Mouse (Mus musculus) stomach, postnatal 0 days (tissue): ENCODE measurements around the gene Olfml2a. TPM values are rescaled to one million over a fixed set of nuclear protein-coding genes. Genes with fewer than 3 reads are reported as not detected.

ENCODE experiments used
- ATAC-seq: fragments of 200-750 bp; cut with Nextera tagmentation; 2 replicates; pipeline ENCODE4 v1.8.0; 2017; ENCODE audit not compliant: low FRiP score, low TSS enrichment
- DNase-seq: peaks from one replicate; pipeline ENCODE4 v3.0.0-alpha.2; 2016; ENCODE audit warnings: low spot score
- H3K27ac ChIP-seq: fragments of 300-500 bp; sonication (generic); replicated peaks from 2 replicates; pipeline ENCODE4 v1.5.1; 2014; ENCODE audit warnings: mild to moderate bottlenecking, control low read depth
- H3K27me3 ChIP-seq: fragments of 300-500 bp; sonication (generic); 2 replicates; pipeline ENCODE4 v1.6.1; 2014; ENCODE audit warnings: low read length; ENCODE audit not compliant: control insufficient read depth, insufficient read depth
- H3K36me3 ChIP-seq: fragments of 300-500 bp; sonication (generic); 2 replicates; pipeline ENCODE4 v1.6.1; 2014; ENCODE audit warnings: low read length, mixed read lengths; ENCODE audit not compliant: control insufficient read depth, insufficient read depth
- H3K4me1 ChIP-seq: fragments of 300-500 bp; sonication (generic); replicated peaks from 2 replicates; pipeline ENCODE4 v1.6.1; 2014; ENCODE audit warnings: antibody characterized with exemption; ENCODE audit not compliant: control insufficient read depth, insufficient read depth
- H3K4me2 ChIP-seq: fragments of 300-500 bp; sonication (generic); replicated peaks from 2 replicates; pipeline ENCODE4 v1.6.1; 2014; ENCODE audit warnings: low read depth, mild to moderate bottlenecking, control low read depth, moderate library complexity
- H3K4me3 ChIP-seq: fragments of 300-500 bp; sonication (generic); 2 replicates; pipeline ENCODE4 v1.5.1; 2014; ENCODE audit warnings: low read depth, low read length, control low read depth
- H3K9ac ChIP-seq: fragments of 300-500 bp; sonication (generic); 2 replicates; pipeline ENCODE4 v1.6.1; 2014; ENCODE audit warnings: mild to moderate bottlenecking, low read length, control low read depth, mixed read lengths
- H3K9me3 ChIP-seq: fragments of 300-500 bp; sonication (generic); 2 replicates; pipeline ENCODE4 v1.6.1; 2016; ENCODE audit warnings: low read length; ENCODE audit not compliant: control insufficient read depth
- CTCF ChIP-seq: IDR thresholded peaks from 2 replicates; pipeline ENCODE4 v1.5.1; 2016; ENCODE audit warnings: antibody characterized with exemption, low read depth, mild to moderate bottlenecking, moderate library complexity
- EP300 ChIP-seq: optimal IDR thresholded peaks from 2 replicates; pipeline ENCODE3; 2016; ENCODE audit warnings: antibody characterized with exemption
- WGBS: fragments of 180-500 bp; shearing (Covaris S2); extraction: QIAGEN DNeasy Blood & Tissue Kit; methylation state at CpG from one replicate; pipeline ENCODE4 v1.1.7; 2014; 5-methylcytosine and 5-hydroxymethylcytosine counted together
- polyA plus RNA-seq: library from polyadenylated mRNA; unstranded; fragments of >200 nt; fragmentation: Nextera tagmentation; extraction: Ambion mirVana; gene quantifications from 2 replicates; pipeline ENCODE4 v1.2.1, GENCODE M21; 2015

Olfml2a gene
- polyA plus RNA-seq, 1 experiment from 2014 or later, result 2.7 TPM

GRCm38 (mm10) chr2:38983456-38983855 is 51.7 kb downstream of the Olfml2a start:
- H3K9ac ChIP-seq, result no peak overlapping the region
- no peak for TF ChIP-seq EP300
- peak; percentile 47 for TF ChIP-seq CTCF
- H3K36me3 ChIP-seq, result no peaks in the 10 kb centered on the region
- ATAC-seq, result no peak
- H3K4me1 ChIP-seq, result no peaks in the 10 kb centered on the region
- WGBS, result 92% methylated on average over 2 of the region's 2 CpGs
- no peak for DNase-seq
- no peaks in the 10 kb centered on the region; the same call in 1 of the 2 replicates for H3K9me3 ChIP-seq
- H3K4me2 ChIP-seq, result no peak overlapping the region
- no peak overlapping the region for H3K4me3 ChIP-seq
- no peak overlapping the region for H3K27ac ChIP-seq
- H3K27me3 ChIP-seq, result no peaks in the 10 kb centered on the region

DNA sequence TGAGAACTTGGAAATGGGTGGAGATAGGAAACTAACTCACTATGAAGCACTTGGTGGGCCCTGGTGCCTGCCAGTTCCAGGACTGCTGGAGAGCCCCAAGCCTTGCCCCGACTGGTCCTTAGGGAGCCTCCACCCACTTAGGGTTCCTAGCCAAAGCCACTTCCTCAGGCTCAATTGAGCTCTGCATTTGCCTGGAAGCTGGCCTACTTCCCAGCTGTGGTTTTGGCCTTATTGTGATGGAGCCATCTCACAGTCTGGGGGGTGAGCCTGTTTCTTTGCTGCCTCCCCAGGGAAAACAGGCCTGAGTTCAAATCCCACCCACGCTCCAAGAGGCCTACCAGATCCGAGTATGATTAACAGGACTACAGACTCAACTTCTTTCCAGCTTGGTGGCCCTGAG is 54.8 kb downstream of the Olfml2a start:
- no peak for ATAC-seq
- no peak overlapping the region for H3K27ac ChIP-seq
- no peaks in the 10 kb centered on the region for H3K27me3 ChIP-seq
- no peak overlapping the region for H3K4me2 ChIP-seq
- no peak for TF ChIP-seq EP300
- no peak for TF ChIP-seq CTCF
- H3K4me1 ChIP-seq, result no peaks in the 10 kb centered on the region
- DNase-seq, result no peak
- no peaks in the 10 kb centered on the region; the same call in 1 of the 2 replicates for H3K9me3 ChIP-seq
- no peak overlapping the region for H3K4me3 ChIP-seq
- 54% methylated on average over 3 of the region's 3 CpGs for WGBS
- H3K36me3 ChIP-seq, result no peaks in the 10 kb centered on the region
- no peak overlapping the region for H3K9ac ChIP-seq

- Histone ChIP-seq H3K4me2 (no peak overlapping the region), H3K9me3 (no peaks in the 10 kb centered on the region; the same call in 1 of the 2 replicates), H3K36me3 (no peaks in the 10 kb centered on the region), H3K4me1 (no peaks in the 10 kb centered on the region), H3K4me3 (no peak overlapping the region), H3K27ac (peak overlapping the region; percentile 65), H3K9ac (no peak overlapping the region), H3K27me3 (no peaks in the 10 kb centered on the region)
- peak; percentile 42 for DNase-seq
- WGBS, result 38% methylated on average over 1 of the region's 1 CpGs
- peak; percentile 28 for ATAC-seq
- no peak for TF ChIP-seq EP300
- no peak for TF ChIP-seq CTCF
Observed at GRCm38 (mm10) chr2:38987371-38987770, 55.6 kb downstream of the Olfml2a start.

- no peaks in the 10 kb centered on the region; the same call in 1 of the 2 replicates for H3K9me3 ChIP-seq
- no peak overlapping the region for H3K9ac ChIP-seq
- no peaks in the 10 kb centered on the region for H3K27me3 ChIP-seq
- no peak overlapping the region for H3K4me2 ChIP-seq
- H3K4me1 ChIP-seq, result no peaks in the 10 kb centered on the region
- TF ChIP-seq EP300, result no peak
- TF ChIP-seq CTCF, result no peak
- no peak for DNase-seq
- no peak overlapping the region for H3K4me3 ChIP-seq
- H3K27ac ChIP-seq, result peak overlapping the region; percentile 65
- no peak; the same call in 1 of the 2 replicates for ATAC-seq
- H3K36me3 ChIP-seq, result no peaks in the 10 kb centered on the region
- WGBS, result 79% methylated on average over 6 of the region's 6 CpGs
Observed at GRCm38 (mm10) chr2:38987803-38988510, 56.2 kb downstream of the Olfml2a start.

DNA sequence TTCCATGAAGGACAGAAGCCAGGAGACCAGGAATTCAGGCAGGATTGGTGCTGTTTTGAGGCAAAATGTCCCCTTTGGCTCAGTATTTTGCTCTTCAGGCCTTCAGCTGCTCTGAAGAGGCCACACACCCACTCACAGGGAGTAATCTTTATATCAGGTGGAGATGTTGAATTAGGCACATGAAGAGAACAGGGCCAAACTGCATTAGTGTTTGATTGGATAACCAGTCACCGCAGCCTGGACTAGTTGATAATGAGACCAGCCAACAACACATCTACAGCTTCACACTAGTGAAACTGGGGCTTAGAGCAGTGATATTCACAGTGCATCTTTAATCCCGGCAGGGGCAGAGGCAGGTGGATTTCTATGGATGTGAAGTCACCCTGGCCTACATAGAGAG is 57.2 kb downstream of the Olfml2a start:
- Histone ChIP-seq H3K36me3 (no peaks in the 10 kb centered on the region), H3K9ac (no peak overlapping the region), H3K9me3 (no peaks in the 10 kb centered on the region; the same call in 1 of the 2 replicates), H3K27me3 (no peaks in the 10 kb centered on the region), H3K4me1 (no peaks in the 10 kb centered on the region), H3K27ac (no peak overlapping the region), H3K4me2 (no peak overlapping the region), H3K4me3 (no peak overlapping the region)
- ATAC-seq (no peak), DNase-seq (no peak)
- 77% methylated on average over 2 of the region's 2 CpGs for WGBS
- TF ChIP-seq CTCF (no peak), EP300 (no peak)

DNA sequence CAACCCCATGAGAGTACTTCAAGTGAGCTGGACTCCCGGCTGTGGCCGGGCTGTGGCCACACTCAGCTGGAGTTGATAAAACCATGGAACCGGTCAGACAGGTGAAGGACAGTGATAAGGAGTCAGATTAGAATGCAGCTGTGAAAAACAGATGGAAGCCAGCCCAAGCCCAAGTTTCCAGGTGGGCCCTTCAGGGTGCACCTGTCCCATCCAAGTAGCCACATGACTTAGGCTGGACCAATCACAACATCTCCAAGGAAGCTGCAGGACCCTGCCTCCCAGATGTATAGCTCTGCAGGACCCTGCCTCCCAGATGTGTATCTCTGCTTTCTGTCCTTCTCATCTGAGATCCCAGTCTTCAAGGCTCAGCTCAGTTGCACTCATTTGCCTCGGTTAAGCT is 60.2 kb downstream of the Olfml2a start:
- Histone ChIP-seq H3K4me2 (no peak overlapping the region), H3K36me3 (no peaks in the 10 kb centered on the region), H3K4me3 (no peak overlapping the region), H3K9ac (no peak overlapping the region), H3K4me1 (no peaks in the 10 kb centered on the region), H3K27ac (no peak overlapping the region), H3K9me3 (no peaks in the 10 kb centered on the region), H3K27me3 (no peaks in the 10 kb centered on the region)
- 0 out of 2 replicates have a peak, but pooled peaks have one; percentile 19 for ATAC-seq
- peak; percentile 30 for DNase-seq
- no peak for TF ChIP-seq EP300
- no peak for TF ChIP-seq CTCF
- WGBS, result 58% methylated on average over 4 of the region's 4 CpGs
